Mouse (Mus musculus) E14TG2a.4 (cell line): ENCODE results near the gene Dapk1.

Experiments used
- CTCF ChIP-seq: conservative IDR thresholded peaks from 2 replicates; pipeline ENCODE4 v1.5.1; 2014; ENCODE audit warnings: low read length
- POU5F1 ChIP-seq: IDR thresholded peaks from 2 replicates; pipeline ENCODE4 v1.6.1; 2014; ENCODE audit warnings: low read length, borderline replicate concordance

DNA sequence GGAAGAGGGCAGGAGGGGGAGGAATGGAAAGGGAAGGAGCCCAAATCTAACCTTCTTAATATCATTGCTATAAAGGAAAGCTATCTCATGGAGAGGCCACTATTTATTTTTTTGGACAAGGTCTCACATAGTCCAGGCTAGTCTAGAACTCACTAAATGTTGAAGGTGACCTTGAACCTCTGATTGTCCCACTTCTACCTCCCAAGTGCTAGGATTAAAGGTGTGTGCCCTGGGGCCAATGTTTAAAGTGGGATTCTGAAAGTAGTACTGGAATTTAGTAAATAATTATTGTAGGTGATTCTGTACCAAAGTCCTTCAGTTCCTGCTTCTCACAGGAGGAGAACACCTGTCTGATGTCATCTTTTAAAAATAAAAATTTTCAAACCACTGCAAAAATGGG lies 45.3 kb upstream of the Dapk1 start:
- TF ChIP-seq CTCF = no peak
- no peak for TF ChIP-seq POU5F1
